Mouse (Mus musculus): ENCODE measurements at regions not wholly inside any gene's neighbourhood (a gene's known extent, or its start where the extent isn't known, plus 50 kb on each side); places are given as distances from the start of the nearest gene placed in this dataset.

- TF ChIP-seq POLR2A (IDR thresholded peaks at IDR 0.05; ENCODE audit: control insufficient read depth, low read depth, low read length) (no peak), CTCF (IDR thresholded peaks at IDR 0.05; ENCODE audit: control insufficient read depth, insufficient read depth, insufficient replicate concordance, low read depth, low read length) (no peak)
Observed at GRCm38 (mm10) chr14:100713592-100713991, 429.1 kb upstream of the Klf12 start.

Measured in testis, adult 2 months (tissue).